Mouse (Mus musculus) gonadal fat pad, adult 2 months (tissue): ENCODE measurements around the gene Acap1. TPM values are rescaled to one million over a fixed set of nuclear protein-coding genes. Genes with fewer than 3 reads are reported as not detected.

Experiments
- DNase-seq: peaks from one replicate; pipeline ENCODE4 v3.0.0-alpha.2; 2012; ENCODE audit warnings: low read depth
- polyA plus RNA-seq: library from polyadenylated mRNA; depleted of rRNA; stranded (reverse); fragments of >200 nt; gene quantifications from 2 replicates; pipeline ENCODE4 v1.2.3, GENCODE M21; 2012; rRNA removed

The Acap1 gene
- polyA plus RNA-seq, 1 experiment, result 37.7 TPM

DNA sequence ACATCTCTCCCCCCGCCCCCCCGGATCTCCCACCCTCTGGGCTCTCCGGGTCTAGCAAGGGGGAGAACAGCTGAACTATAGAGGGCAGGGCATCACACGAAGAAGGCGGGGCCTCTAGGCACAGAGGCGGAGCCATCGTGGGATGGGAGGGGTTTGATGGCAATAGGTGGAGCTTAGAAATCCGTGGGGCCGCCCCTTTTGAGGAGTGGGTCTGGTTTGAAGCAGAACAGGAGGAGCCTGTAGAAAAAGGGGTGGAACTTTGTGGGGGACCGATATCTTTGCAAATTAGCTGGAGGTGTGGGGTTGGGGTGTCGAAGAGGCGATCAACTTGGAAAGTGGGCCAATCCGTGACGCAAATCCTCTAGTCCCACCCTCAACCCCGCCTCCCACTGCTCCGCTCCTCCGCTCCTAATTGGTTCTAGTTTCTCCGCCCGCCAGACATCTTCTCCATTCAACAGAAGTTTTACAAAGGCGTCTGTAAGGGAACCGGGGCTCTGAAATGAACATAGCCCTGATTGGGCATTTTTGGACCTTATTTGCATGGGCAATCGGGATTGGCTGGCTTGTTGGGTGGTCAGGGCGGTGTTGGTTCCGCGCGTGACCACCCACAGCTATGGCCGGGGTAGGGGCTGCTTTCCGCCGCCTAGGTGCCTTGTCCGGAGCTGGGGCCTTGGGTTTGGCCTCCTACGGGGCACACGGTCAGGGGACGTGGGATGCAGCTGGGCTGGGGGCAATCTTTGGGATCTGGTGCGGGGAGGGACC lies 57.2 kb downstream of the Acap1 start, which contains the start of gene Tmem256:
Gene Tmem256 (plus strand): TSS at position 563 of the 762 bp plus-strand sequence.
- DNase-seq, result peak; percentile 88

DNA sequence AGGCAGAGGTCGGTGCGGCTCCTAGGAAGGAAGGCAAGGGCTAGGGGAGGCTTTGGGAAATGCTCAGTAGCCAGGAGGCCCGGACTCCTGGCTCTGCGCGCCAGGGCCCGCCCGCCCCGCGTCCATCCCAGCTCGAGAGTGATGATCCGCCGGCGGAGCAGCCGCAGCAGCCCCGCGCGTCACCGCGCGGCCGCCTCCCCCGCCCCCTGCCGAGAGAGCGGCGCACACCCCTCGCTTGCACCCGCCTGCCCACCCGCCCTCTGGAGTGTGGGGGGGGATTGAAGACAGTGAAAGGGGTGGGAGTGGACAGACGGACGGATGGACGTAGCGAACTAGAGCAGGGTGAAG lies 57.8 kb downstream of the Acap1 start, which contains the start of gene Nlgn2:
Gene Nlgn2 (minus strand): TSS at position 181 of the 348 bp plus-strand sequence.
- DNase-seq, result no peak

DNA sequence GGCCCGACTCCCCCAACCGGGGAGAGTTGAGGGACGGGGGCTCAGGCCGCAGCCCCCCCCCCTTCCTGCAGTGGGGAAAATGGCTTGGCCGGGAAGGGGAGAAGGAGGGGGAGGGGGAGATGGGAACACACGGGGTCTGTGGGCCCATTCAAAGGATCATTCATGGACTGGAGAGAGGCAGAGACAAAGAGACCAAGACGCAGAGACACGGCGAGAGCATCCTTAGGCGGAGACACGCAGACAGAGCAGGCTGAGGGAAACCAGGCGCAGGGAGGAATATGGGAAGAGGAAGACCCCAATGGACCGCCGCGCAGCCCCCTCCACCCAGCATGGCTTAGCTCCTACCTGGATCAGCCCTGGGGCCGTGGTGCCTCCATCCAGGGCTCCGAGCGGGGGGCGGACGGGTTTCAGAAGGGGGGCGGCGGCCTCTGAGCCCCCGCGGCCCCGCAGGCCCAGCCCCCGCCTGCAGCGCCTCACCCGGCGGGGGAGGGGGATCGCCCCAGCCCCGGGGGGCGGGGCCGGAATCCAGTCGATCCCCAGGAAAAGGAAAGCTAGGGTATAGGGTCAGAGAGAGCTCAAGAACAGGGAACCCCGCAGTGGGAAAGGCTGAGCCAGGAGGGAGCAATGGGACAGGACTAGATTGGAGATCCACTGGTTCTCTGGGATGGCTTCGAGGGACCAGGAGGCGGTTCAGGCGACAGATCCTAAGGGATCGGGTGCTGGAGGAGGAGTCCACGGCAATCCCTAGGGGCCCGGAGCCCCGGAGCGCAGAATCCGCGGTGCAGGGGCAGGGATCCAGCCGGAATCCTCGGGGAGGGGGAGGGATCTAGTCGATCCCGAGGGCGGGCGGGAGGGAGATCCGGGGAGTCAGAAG lies 58.4 kb downstream of the Acap1 start:
- DNase-seq, result no peak

DNA sequence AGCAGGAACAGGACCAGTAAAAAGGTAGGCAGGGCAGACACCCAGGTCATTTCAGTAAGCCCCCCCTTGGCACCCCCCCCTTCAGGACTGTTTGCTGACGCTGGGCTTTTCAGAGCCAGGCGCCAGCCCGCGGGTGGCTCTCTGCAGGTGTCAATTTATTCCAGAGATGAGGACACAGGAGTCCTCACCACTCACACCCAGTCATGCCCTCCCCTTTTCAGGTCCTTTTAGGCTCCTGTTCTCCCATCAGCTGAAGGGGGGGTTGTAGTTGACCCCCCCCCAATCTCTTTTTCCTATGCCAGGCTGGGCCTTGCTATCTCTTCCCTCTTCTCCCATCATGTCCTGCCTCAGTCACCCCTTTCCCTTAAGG lies 59.4 kb downstream of the Acap1 start:
- no peak for DNase-seq

DNA sequence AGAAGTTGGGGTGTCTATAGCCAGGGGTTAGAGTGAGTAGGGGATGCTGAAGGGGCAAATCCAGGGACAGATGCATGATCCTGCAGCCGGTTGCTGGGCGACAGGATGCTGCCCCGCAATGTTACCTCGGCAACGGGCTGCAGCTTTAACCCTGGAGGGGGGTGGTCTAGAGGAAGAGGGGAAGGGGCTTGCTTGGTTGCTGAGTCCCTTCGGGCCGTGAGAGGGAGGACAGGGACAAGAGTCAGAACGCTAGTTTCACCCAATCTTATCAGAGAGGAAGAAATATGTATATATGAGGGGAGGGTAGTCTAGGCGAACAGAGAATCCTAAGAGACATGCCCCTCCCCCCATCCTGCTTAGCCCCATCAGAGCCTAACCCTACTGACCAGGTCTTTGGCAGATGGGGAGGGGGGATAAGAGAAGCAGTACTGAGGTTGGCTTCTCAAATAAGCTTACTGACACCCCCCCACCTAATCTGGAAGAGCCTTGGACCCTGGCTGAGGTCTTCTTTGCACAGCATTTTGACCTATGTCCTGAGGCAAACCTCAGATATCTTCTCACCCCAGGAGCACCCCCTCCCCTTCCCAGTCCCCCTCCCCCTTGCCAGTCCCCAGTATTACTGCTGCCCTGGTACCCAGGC lies 59.9 kb downstream of the Acap1 start:
- no peak for DNase-seq

DNA sequence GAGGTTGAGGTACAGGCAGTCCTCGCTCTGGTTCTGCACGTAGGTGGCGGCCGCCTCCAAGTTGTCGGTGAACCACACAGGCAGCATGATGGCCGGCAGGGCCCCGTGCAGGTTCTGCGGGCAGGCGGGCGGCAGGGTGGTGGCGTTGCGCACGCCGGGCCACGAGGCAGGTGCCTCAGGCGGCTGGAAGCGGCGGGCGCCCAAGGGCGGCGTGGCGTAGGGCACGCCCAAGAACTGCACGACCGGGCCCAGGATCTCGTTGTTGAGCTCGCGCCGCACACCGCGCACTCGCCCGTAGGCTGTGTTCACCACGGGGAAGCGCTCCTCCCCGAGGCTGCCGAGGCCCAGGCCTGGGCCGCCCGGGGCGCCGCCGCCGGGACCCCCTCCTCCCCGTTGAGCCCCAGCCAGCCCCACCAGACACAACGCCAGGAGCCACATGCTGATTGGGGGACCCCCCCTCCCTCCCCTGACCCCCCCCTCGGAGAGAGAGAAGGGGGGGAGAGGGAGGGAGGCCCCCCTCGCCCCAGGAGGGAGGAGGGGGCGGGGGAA lies 61.3 kb downstream of the Acap1 start:
- DNase-seq, result no peak

DNA sequence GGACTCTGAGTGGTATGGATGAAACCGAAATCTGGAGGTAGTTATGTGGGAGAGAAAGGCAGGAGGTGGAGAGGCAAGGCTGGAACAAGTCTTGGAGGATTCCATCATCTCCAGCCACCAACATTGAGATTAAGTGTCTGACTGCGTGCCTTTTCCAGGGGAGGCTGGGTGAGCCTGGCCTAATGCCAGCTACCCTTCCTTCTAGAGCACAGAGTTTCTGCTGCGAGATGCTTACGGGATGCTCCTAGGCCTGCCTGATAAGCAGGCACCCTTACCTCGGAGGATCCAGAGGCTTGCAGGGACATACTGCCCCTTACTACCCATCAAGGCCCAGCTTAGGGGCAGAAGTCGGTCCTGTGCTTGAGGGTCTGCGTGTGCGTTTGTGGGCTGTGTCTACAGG lies 61.8 kb downstream of the Acap1 start:
- no peak for DNase-seq

Other genes starting within 250 kb of the Acap1 start
- 1.9 and 2.4 TPM in 2 replicates for gene Sox15, start 240.2 kb downstream of the Acap1 start, polyA plus RNA-seq
- gene Mpdu1, start 232.9 kb downstream of the Acap1 start, polyA plus RNA-seq, result 118 and 159 TPM in 2 replicates
- 31.8 and 35.9 TPM in 2 replicates for gene Cd68, start 229.4 kb downstream of the Acap1 start, polyA plus RNA-seq
- gene Eif4a1, start 223.1 kb downstream of the Acap1 start, polyA plus RNA-seq, result 311 and 352 TPM in 2 replicates
- 58.7 and 72.4 TPM in 2 replicates for gene Senp3, start 213.5 kb downstream of the Acap1 start, polyA plus RNA-seq
- 4.6 and 4.7 TPM in 2 replicates for gene Tnfsf13, start 209.8 kb downstream of the Acap1 start, polyA plus RNA-seq
- 21.3 and 27.6 TPM in 2 replicates for gene Tnfsf12, start 199.7 kb downstream of the Acap1 start, polyA plus RNA-seq
- 4.2 and 4.9 TPM in 2 replicates for gene Tnfsfm13, start 199.4 kb downstream of the Acap1 start, polyA plus RNA-seq
- gene Polr2a, start 136.9 kb downstream of the Acap1 start, polyA plus RNA-seq, result 18.5 and 48.2 TPM in 2 replicates
- gene Slc35g3, start 133.6 kb downstream of the Acap1 start, polyA plus RNA-seq, result 0.22 and 0.51 TPM in 2 replicates
- gene Zbtb4, start 129.6 kb downstream of the Acap1 start, polyA plus RNA-seq, result 30.6 and 32.9 TPM in 2 replicates
- gene Chrnb1, start 99.6 kb downstream of the Acap1 start, polyA plus RNA-seq, result 15.3 and 18.3 TPM in 2 replicates
- gene Fgf11, start 93.7 kb downstream of the Acap1 start, polyA plus RNA-seq, result 6.9 and 7.7 TPM in 2 replicates
- gene Tmem102, start 89.9 kb downstream of the Acap1 start, polyA plus RNA-seq, result 12.9 and 20.5 TPM in 2 replicates
- 0.18 and 0.47 TPM in 2 replicates for gene Gm39566, start 80.2 kb downstream of the Acap1 start, polyA plus RNA-seq
- 6.8 and 9.8 TPM in 2 replicates for gene Spem2, start 77.1 kb downstream of the Acap1 start, polyA plus RNA-seq
- 11.3 and 16.5 TPM in 2 replicates for gene Spem1, start 73.4 kb downstream of the Acap1 start, polyA plus RNA-seq
- 19.0 and 23.8 TPM in 2 replicates for gene Nlgn2, start 57.8 kb downstream of the Acap1 start, polyA plus RNA-seq
- 179 and 279 TPM in 2 replicates for gene Tmem256, start 57.0 kb downstream of the Acap1 start, polyA plus RNA-seq
- 60.4 and 66.9 TPM in 2 replicates for gene Plscr3, start 49.2 kb downstream of the Acap1 start, polyA plus RNA-seq
- gene Tnk1, start 36.8 kb downstream of the Acap1 start, polyA plus RNA-seq, result 26.0 and 32.5 TPM in 2 replicates
- gene Tmem95, start 17.5 kb downstream of the Acap1 start, polyA plus RNA-seq, result not detected in 2 replicates
- gene Kctd11, start 14.1 kb downstream of the Acap1 start, polyA plus RNA-seq, result 9.0 and 10.0 TPM in 2 replicates
- 5.4 and 5.9 TPM in 2 replicates for gene 2810408A11Rik, start 5.4 kb upstream of the Acap1 start, polyA plus RNA-seq
- 42.3 and 45.0 TPM in 2 replicates for gene Neurl4, start 5.5 kb upstream of the Acap1 start, polyA plus RNA-seq
- 56.9 and 61.2 TPM in 2 replicates for gene Gps2, start 18.3 kb upstream of the Acap1 start, polyA plus RNA-seq
- gene Eif5a, start 26.4 kb upstream of the Acap1 start, polyA plus RNA-seq, result 457 and 520 TPM in 2 replicates
- gene Ybx2, start 40.3 kb upstream of the Acap1 start, polyA plus RNA-seq, result 19.2 and 37.4 TPM in 2 replicates
- gene Slc2a4, start 52.6 kb upstream of the Acap1 start, polyA plus RNA-seq, result 121 and 139 TPM in 2 replicates
- gene Cldn7, start 69.2 kb upstream of the Acap1 start, polyA plus RNA-seq, result 88.4 and 172 TPM in 2 replicates
- 94.3 and 108 TPM in 2 replicates for gene Ctdnep1, start 85.6 kb upstream of the Acap1 start, polyA plus RNA-seq
- gene Elp5, start 87.0 kb upstream of the Acap1 start, polyA plus RNA-seq, result 60.1 and 80.3 TPM in 2 replicates
- 568 and 793 TPM in 2 replicates for gene Gabarap, start 95.6 kb upstream of the Acap1 start, polyA plus RNA-seq
- gene Phf23, start 100.2 kb upstream of the Acap1 start, polyA plus RNA-seq, result 22.8 and 23.2 TPM in 2 replicates
- 13.7 and 19.1 TPM in 2 replicates for gene Dvl2, start 105.1 kb upstream of the Acap1 start, polyA plus RNA-seq
- gene Acadvl, start 119.9 kb upstream of the Acap1 start, polyA plus RNA-seq, result 79.9 and 96.2 TPM in 2 replicates
- gene Dlg4, start 121.4 kb upstream of the Acap1 start, polyA plus RNA-seq, result 12.8 and 16.6 TPM in 2 replicates
- 0.08 and 0.72 TPM in 2 replicates for gene Asgr1, start 158.5 kb upstream of the Acap1 start, polyA plus RNA-seq
- 0.93 and 1.4 TPM in 2 replicates for gene Asgr2, start 197.1 kb upstream of the Acap1 start, polyA plus RNA-seq
- gene Mgl2, start 234.8 kb upstream of the Acap1 start, polyA plus RNA-seq, result 14.1 and 33.9 TPM in 2 replicates